Mouse (Mus musculus) brain, embryonic 14.5 days (tissue): ENCODE measurements at regions not wholly inside any gene's neighbourhood (a gene's known extent, or its start where the extent isn't known, plus 50 kb on each side); places are given as distances from the start of the nearest gene placed in this dataset.

Source experiments
- CTCF ChIP-seq: fragments of 200-500 bp; IDR thresholded peaks from 2 replicates; pipeline ENCODE4 v1.5.1; 2012; ENCODE audit warnings: inconsistent platforms, mild to moderate bottlenecking, moderate library complexity, borderline replicate concordance; ENCODE audit not compliant: insufficient read depth, insufficient read length; ENCODE audit errors: extremely low read depth
- POLR2A ChIP-seq: fragments of 200-500 bp; IDR thresholded peaks from 2 replicates; pipeline ENCODE4 v1.6.1; 2012; ENCODE audit warnings: mild to moderate bottlenecking, inconsistent platforms, borderline replicate concordance; ENCODE audit not compliant: poor library complexity, insufficient read depth, insufficient read length, severe bottlenecking; ENCODE audit errors: extremely low read depth

- TF ChIP-seq POLR2A (no peak), CTCF (no peak)
These were observed 89.3 kb upstream of the Otud4 start for GRCm38 (mm10) chr8:79550151-79550550.
